ENCODE assay signal across 8 mouse cellular contexts in the genomic region with DNA sequence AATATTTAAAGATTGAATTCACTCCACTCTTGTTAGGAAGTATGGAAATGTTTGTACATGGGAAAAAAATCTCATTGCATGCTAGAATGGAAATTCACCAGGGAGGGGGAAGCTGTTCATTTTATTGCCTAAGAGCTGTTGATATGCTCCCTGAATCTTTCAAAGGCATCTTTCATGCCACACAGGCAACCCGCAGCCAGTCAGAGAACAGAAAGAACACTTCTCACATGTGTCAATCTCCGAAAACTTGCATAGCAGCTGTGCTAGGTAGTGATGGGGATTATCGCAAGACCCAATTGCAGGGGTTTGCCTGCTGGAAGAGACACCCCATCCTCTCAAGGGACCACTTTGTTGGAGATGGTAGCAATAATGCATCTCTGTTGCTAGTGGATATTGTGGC. TPM values are rescaled to one million over a fixed set of nuclear protein-coding genes. Genes with fewer than 3 reads are reported as not detected.
DNase-seq lines count a peak whose midpoint lies in the region; ATAC-seq lines count a peak whose summit lies in the region.

No protein-coding gene starts in this region.

- H3K9ac ChIP-seq in forebrain, embryonic 11.5 days (ENCODE audit: low read length): no peak overlapping the region
- H3K9ac ChIP-seq in embryonic facial prominence, embryonic 15.5 days: no peak overlapping the region
- H3K9ac ChIP-seq in midbrain, embryonic 14.5 days (replicated peaks; ENCODE audit: low read length): peak overlapping the region; percentile 20; the same call in 1 of the 2 replicates
- no peak overlapping the region for H3K9ac ChIP-seq in liver, embryonic 12.5 days

- DNase-seq in forebrain, embryonic 11.5 days (ENCODE audit: low spot score): no peak
- DNase-seq in forebrain, embryonic 10.5 days (ENCODE audit: extremely low spot score, low spot score): no peak
- peak; percentile 14 to 32 for DNase-seq in left cerebral cortex, postnatal 14 days (ENCODE audit: low spot score in 2 of 2)
- no peak for DNase-seq in left cerebral cortex, adult 8-10 months (ENCODE audit: low spot score in 2 of 2)
- peak; percentile 73 for DNase-seq in midbrain, embryonic 14.5 days
- no peak for DNase-seq in spleen, postnatal 14 days (ENCODE audit: low spot score in 2 of 2)

- H3K36me3 ChIP-seq in forebrain, embryonic 11.5 days (ENCODE audit: control insufficient read depth, insufficient read depth, low read length): no peaks in the 10 kb centered on the region
- H3K36me3 ChIP-seq in forebrain, embryonic 10.5 days (replicated peaks): no peaks in the 10 kb centered on the region
- H3K36me3 ChIP-seq in embryonic facial prominence, embryonic 15.5 days: 0 out of 2 replicates have a peak, but pooled peaks cover 6% of the 10 kb centered on the region
- no peaks in the 10 kb centered on the region for H3K36me3 ChIP-seq in midbrain, embryonic 14.5 days (ENCODE audit: control insufficient read depth, insufficient read depth, low read length)
- no peaks in the 10 kb centered on the region for H3K36me3 ChIP-seq in liver, embryonic 12.5 days

- no peaks in the 10 kb centered on the region; the same call in 1 of the 2 replicates for H3K4me1 ChIP-seq in forebrain, embryonic 11.5 days (replicated peaks; ENCODE audit: control insufficient read depth, insufficient read depth, low read length)
- peaks cover 16% of the 10 kb centered on the region for H3K4me1 ChIP-seq in forebrain, embryonic 10.5 days
- H3K4me1 ChIP-seq in embryonic facial prominence, embryonic 15.5 days: peaks cover 13% of the 10 kb centered on the region
- peaks cover 11% of the 10 kb centered on the region; the same call in 1 of the 2 replicates for H3K4me1 ChIP-seq in midbrain, embryonic 14.5 days (ENCODE audit: control insufficient read depth, insufficient read depth, low read length)
- no peaks in the 10 kb centered on the region for H3K4me1 ChIP-seq in liver, embryonic 12.5 days

- H3K9me3 ChIP-seq in forebrain, embryonic 11.5 days (ENCODE audit: control insufficient read depth, low read length): no peaks in the 10 kb centered on the region
- no peaks in the 10 kb centered on the region for H3K9me3 ChIP-seq in forebrain, embryonic 10.5 days
- H3K9me3 ChIP-seq in embryonic facial prominence, embryonic 15.5 days (replicated peaks): no peaks in the 10 kb centered on the region
- no peaks in the 10 kb centered on the region for H3K9me3 ChIP-seq in midbrain, embryonic 14.5 days (ENCODE audit: control insufficient read depth, low read length)
- no peaks in the 10 kb centered on the region for H3K9me3 ChIP-seq in liver, embryonic 12.5 days (replicated peaks)

- no peak overlapping the region for H3K4me2 ChIP-seq in forebrain, embryonic 11.5 days (ENCODE audit: low read depth, low read length, severe bottlenecking)
- peak overlapping the region; percentile 15; the same call in 1 of the 2 replicates for H3K4me2 ChIP-seq in embryonic facial prominence, embryonic 15.5 days (replicated peaks)
- peak overlapping the region; percentile 56 for H3K4me2 ChIP-seq in midbrain, embryonic 14.5 days (ENCODE audit: low read length)
- H3K4me2 ChIP-seq in liver, embryonic 12.5 days: no peak overlapping the region

- no peaks in the 10 kb centered on the region for H3K27me3 ChIP-seq in forebrain, embryonic 11.5 days (ENCODE audit: control insufficient read depth, insufficient read depth, low read length)
- no peaks in the 10 kb centered on the region for H3K27me3 ChIP-seq in forebrain, embryonic 10.5 days (ENCODE audit: poor library complexity, severe bottlenecking)
- H3K27me3 ChIP-seq in embryonic facial prominence, embryonic 15.5 days: no peaks in the 10 kb centered on the region
- no peaks in the 10 kb centered on the region for H3K27me3 ChIP-seq in midbrain, embryonic 14.5 days (ENCODE audit: control insufficient read depth, insufficient read depth, low read length)
- H3K27me3 ChIP-seq in liver, embryonic 12.5 days (replicated peaks): no peaks in the 10 kb centered on the region

- intact Hi-C loops in left cerebral cortex, postnatal 14 days (cut with DNase I): loop anchor here (5.0 to 10.0 kb wide), 4 partner anchors 36 to 564 kb away; no protein-coding TSS in a partner anchor

- 0 out of 2 replicates have a peak overlapping the region, but pooled peaks have one; percentile 1 for H3K27ac ChIP-seq in forebrain, embryonic 11.5 days (ENCODE audit: low read depth, low read length)
- no peak overlapping the region for H3K27ac ChIP-seq in forebrain, embryonic 10.5 days
- H3K27ac ChIP-seq in embryonic facial prominence, embryonic 15.5 days (replicated peaks): peak overlapping the region; percentile 83; the same call in 1 of the 2 replicates
- peak overlapping the region; percentile 94 for H3K27ac ChIP-seq in midbrain, embryonic 14.5 days (replicated peaks; ENCODE audit: low read depth, low read length)
- H3K27ac ChIP-seq in liver, embryonic 12.5 days: no peak overlapping the region

- 79% methylated on average over 3 of the region's 3 CpGs for WGBS in forebrain, embryonic 11.5 days
- WGBS in forebrain, embryonic 10.5 days: 95% methylated on average over 3 of the region's 3 CpGs
- WGBS in embryonic facial prominence, embryonic 15.5 days: 44% methylated on average over 3 of the region's 3 CpGs
- WGBS in midbrain, embryonic 14.5 days: 13% methylated on average over 3 of the region's 3 CpGs
- WGBS in liver, embryonic 12.5 days (ENCODE audit: insufficient replicate concordance): 78% methylated on average over 3 of the region's 3 CpGs

- 0 out of 2 replicates have a peak, but pooled peaks have one; percentile 35 for ATAC-seq in forebrain, embryonic 11.5 days (replicated peaks; ENCODE audit: low FRiP score)
- ATAC-seq in embryonic facial prominence, embryonic 15.5 days (ENCODE audit: insufficient number of reproducible peaks, low FRiP score, low TSS enrichment, low read depth): no peak
- ATAC-seq in midbrain, embryonic 14.5 days (ENCODE audit: low FRiP score, low TSS enrichment): peak; percentile 57
- no peak for ATAC-seq in liver, embryonic 12.5 days

- H3K4me3 ChIP-seq in forebrain, embryonic 11.5 days (ENCODE audit: low read depth, low read length): no peak overlapping the region
- no peak overlapping the region for H3K4me3 ChIP-seq in forebrain, embryonic 10.5 days
- no peak overlapping the region for H3K4me3 ChIP-seq in embryonic facial prominence, embryonic 15.5 days (replicated peaks)
- H3K4me3 ChIP-seq in midbrain, embryonic 14.5 days (replicated peaks; ENCODE audit: low read depth, low read length): 0 out of 2 replicates have a peak overlapping the region, but pooled peaks have one; percentile 38
- H3K4me3 ChIP-seq in liver, embryonic 12.5 days: no peak overlapping the region

RNA-seq across cellular contexts. Expression of a gene that starts 8.9 kb away (rescaled TPM):
- polyA plus RNA-seq in forebrain, embryonic 11.5 days (2014; fragmentation: Nextera tagmentation; extraction: Ambion mirVana): not detected in 2 replicates
- polyA plus RNA-seq in forebrain, embryonic 10.5 days (2016; fragmentation: Nextera tagmentation; extraction: Ambion mirVana): not detected in 2 replicates
- total RNA-seq in left cerebral cortex, postnatal 14 days (2021): not detected
- not detected for total RNA-seq in left cerebral cortex, adult 8-10 months (2022)
- not detected in 2 replicates for polyA plus RNA-seq in embryonic facial prominence, embryonic 15.5 days (2015; fragmentation: Nextera tagmentation; extraction: Ambion mirVana)
- polyA plus RNA-seq in midbrain, embryonic 14.5 days (2014; fragmentation: Nextera tagmentation; extraction: Ambion mirVana): not detected in 2 replicates
- not detected in 2 replicates for polyA plus RNA-seq in liver, embryonic 12.5 days (2016; fragmentation: Nextera tagmentation; extraction: Ambion mirVana)

Comparison
In these comparisons a context has a peak if more than half of its experiments do, and no peak if none do; other contexts are left out.
1. DNase-seq: peak in left cerebral cortex, postnatal 14 days (2 of 2) and midbrain, embryonic 14.5 days (single experiment); none in forebrain, embryonic 11.5 days (single experiment), forebrain, embryonic 10.5 days (single experiment), left cerebral cortex, adult 8-10 months (0 of 2) and spleen, postnatal 14 days (0 of 2).
2. H3K27ac ChIP-seq: peak in forebrain, embryonic 11.5 days (single experiment), embryonic facial prominence, embryonic 15.5 days (single experiment) and midbrain, embryonic 14.5 days (single experiment); none in forebrain, embryonic 10.5 days (single experiment) and liver, embryonic 12.5 days (single experiment).
3. ATAC-seq: peak in forebrain, embryonic 11.5 days (single experiment) and midbrain, embryonic 14.5 days (single experiment); none in embryonic facial prominence, embryonic 15.5 days (single experiment) and liver, embryonic 12.5 days (single experiment).
4. H3K4me2 ChIP-seq: peak in embryonic facial prominence, embryonic 15.5 days (single experiment) and midbrain, embryonic 14.5 days (single experiment); none in forebrain, embryonic 11.5 days (single experiment) and liver, embryonic 12.5 days (single experiment).